ENCODE assay signal across 8 mouse cellular contexts in genomic region chr2:119757601-119758100, GRCm38 (mm10). TPM values are rescaled to one million over a fixed set of nuclear protein-coding genes. Genes with fewer than 3 reads are reported as not detected.
DNase-seq lines count a peak whose midpoint lies in the region; ATAC-seq and TF ChIP-seq lines count a peak whose summit lies in the region.

No protein-coding gene starts in this region.

- intact Hi-C loops in heart, postnatal 25 days (cut with DNase I) = no loop called here

- TF ChIP-seq POLR2A in olfactory bulb, adult 2 months (IDR thresholded peaks at IDR 0.05; ENCODE audit: insufficient read depth, low read depth, low read length) = no peak

- no peak overlapping the region for H3K27ac ChIP-seq in heart, embryonic 14.5 days (replicated peaks in 1 of 2; ENCODE audit: control insufficient read depth in 1 of 2, insufficient read depth in 1 of 2, low read depth in 2 of 2, low read length in 2 of 2)
- H3K27ac ChIP-seq in embryonic facial prominence, embryonic 14.5 days (replicated peaks; ENCODE audit: low read depth, low read length) = no peak overlapping the region
- peak overlapping the region; percentile 56; the same call in 1 of the 2 replicates for H3K27ac ChIP-seq in limb, embryonic 10.5 days
- H3K27ac ChIP-seq in olfactory bulb, adult 2 months (ENCODE audit: insufficient read depth, low read depth, low read length) = no peak overlapping the region

- peak overlapping the region; percentile 60 to 66 for H3K4me3 ChIP-seq in heart, embryonic 14.5 days (ENCODE audit: control insufficient read depth in 1 of 2, insufficient read depth in 1 of 2, low read depth in 1 of 2, low read length in 2 of 2)
- H3K4me3 ChIP-seq in embryonic facial prominence, embryonic 14.5 days (ENCODE audit: low read depth, low read length) = peak overlapping the region; percentile 60
- H3K4me3 ChIP-seq in limb, embryonic 10.5 days = peak overlapping the region; percentile 68
- peak overlapping the region; percentile 67 for H3K4me3 ChIP-seq in olfactory bulb, adult 2 months (ENCODE audit: insufficient read depth, low read depth, low read length)

- 5% methylated on average over 16 of the region's 31 CpGs for whole genome bisulfite sequencing in heart, embryonic 14.5 days
- 7% methylated on average over 11 of the region's 31 CpGs for WGBS in embryonic facial prominence, embryonic 14.5 days
- 2% methylated on average over 31 of the region's 31 CpGs for WGBS in limb, embryonic 10.5 days
- WGBS in olfactory bulb, adult 2 months = 6% methylated on average over 31 of the region's 31 CpGs

- no peak for DNase-seq in heart, postnatal 25 days (ENCODE audit: low spot score)
- DNase-seq in MN1 (ENCODE audit: low spot score) = peak; percentile 24
- no peak for DNase-seq in embryonic facial prominence, embryonic 14.5 days (ENCODE audit: low spot score)
- no peak for DNase-seq in limb, embryonic 10.5 days (ENCODE audit: low spot score)
- DNase-seq in thymus, postnatal 14 days = no peak
- DNase-seq in right cerebral cortex, postnatal 14 days = no peak

- no peak for TF ChIP-seq CTCF in olfactory bulb, adult 2 months (IDR thresholded peaks at IDR 0.05; ENCODE audit: insufficient read depth, low read depth, low read length)

- no peak for ATAC-seq in heart, embryonic 14.5 days (ENCODE audit: insufficient number of reproducible peaks, insufficient read depth, low FRiP score, low read depth)
- ATAC-seq in embryonic facial prominence, embryonic 14.5 days (ENCODE audit: low read depth) = peak; percentile 21; the same call in 1 of the 2 replicates

- H3K4me2 ChIP-seq in heart, embryonic 14.5 days (ENCODE audit: low read length) = peak overlapping the region; percentile 98
- H3K4me2 ChIP-seq in embryonic facial prominence, embryonic 14.5 days (ENCODE audit: low read depth, low read length) = peak overlapping the region; percentile 100

- peak overlapping the region; percentile 68 for H3K9ac ChIP-seq in heart, embryonic 14.5 days (ENCODE audit: low read length)
- H3K9ac ChIP-seq in embryonic facial prominence, embryonic 14.5 days (ENCODE audit: low read depth, low read length) = peak overlapping the region; percentile 61

- peaks cover 71% of the 10 kb centered on the region for H3K27me3 ChIP-seq in heart, embryonic 14.5 days (ENCODE audit: control insufficient read depth, insufficient read depth, low read length)
- peaks cover 74% of the 10 kb centered on the region for H3K27me3 ChIP-seq in embryonic facial prominence, embryonic 14.5 days (replicated peaks; ENCODE audit: control insufficient read depth, insufficient read depth, low read length)
- peaks cover 100% of the 10 kb centered on the region for H3K27me3 ChIP-seq in limb, embryonic 10.5 days (ENCODE audit: low read depth, poor library complexity, severe bottlenecking)

- H3K9me3 ChIP-seq in heart, embryonic 14.5 days (ENCODE audit: control insufficient read depth, low read length) = no peaks in the 10 kb centered on the region
- no peaks in the 10 kb centered on the region for H3K9me3 ChIP-seq in embryonic facial prominence, embryonic 14.5 days (ENCODE audit: control insufficient read depth, low read length)
- H3K9me3 ChIP-seq in limb, embryonic 10.5 days (replicated peaks) = no peaks in the 10 kb centered on the region

- H3K4me1 ChIP-seq in heart, embryonic 14.5 days (ENCODE audit: control insufficient read depth in 2 of 2, insufficient read depth in 2 of 2, low read length in 2 of 2) = peaks cover 4 to 5% of the 10 kb centered on the region in 2 experiments; a peak in 2 of 4 replicates
- no peaks in the 10 kb centered on the region for H3K4me1 ChIP-seq in embryonic facial prominence, embryonic 14.5 days (ENCODE audit: control insufficient read depth, insufficient read depth, low read length)
- peaks cover 20% of the 10 kb centered on the region for H3K4me1 ChIP-seq in limb, embryonic 10.5 days
- peaks cover 10% of the 10 kb centered on the region for H3K4me1 ChIP-seq in olfactory bulb, adult 2 months (ENCODE audit: control insufficient read depth, insufficient read depth, low read length)

- H3K36me3 ChIP-seq in heart, embryonic 14.5 days (ENCODE audit: control insufficient read depth, insufficient read depth, low read length) = no peaks in the 10 kb centered on the region
- no peaks in the 10 kb centered on the region for H3K36me3 ChIP-seq in embryonic facial prominence, embryonic 14.5 days (ENCODE audit: control insufficient read depth, insufficient read depth, low read length)
- H3K36me3 ChIP-seq in limb, embryonic 10.5 days = no peaks in the 10 kb centered on the region

RNA-seq across cellular contexts. Expression of gene Ltk, which starts 2.6 kb away (rescaled TPM):
- polyA plus RNA-seq in heart, embryonic 14.5 days (2014; fragmentation: Nextera tagmentation; extraction: Ambion mirVana) = 0.23 and 0.32 TPM in 2 replicates
- not detected for total RNA-seq in heart, postnatal 25 days (2021)
- polyA plus RNA-seq in embryonic facial prominence, embryonic 14.5 days (2014; fragmentation: Nextera tagmentation; extraction: Ambion mirVana) = 0.14 and 0.29 TPM in 2 replicates
- not detected in 2 replicates for polyA plus RNA-seq in limb, embryonic 10.5 days (2016; fragmentation: Nextera tagmentation; extraction: Ambion mirVana)
- not detected in 2 replicates for polyA plus RNA-seq in olfactory bulb, adult 2 months (2012; ENCODE audit: insufficient read depth, insufficient read length, low replicate concordance, missing spikeins)

RNA-seq across cellular contexts. Expression of gene Itpka, which starts 15.5 kb away (rescaled TPM):
- polyA plus RNA-seq in heart, embryonic 14.5 days (2014; fragmentation: Nextera tagmentation; extraction: Ambion mirVana) = 2.1 and 2.4 TPM in 2 replicates
- under 1 TPM; 0.57 to 0.78 TPM for total RNA-seq in heart, postnatal 25 days (2021)
- 0.84 and 1.2 TPM in 2 replicates for polyA plus RNA-seq in embryonic facial prominence, embryonic 14.5 days (2014; fragmentation: Nextera tagmentation; extraction: Ambion mirVana)
- 0.55 and 0.65 TPM in 2 replicates for polyA plus RNA-seq in limb, embryonic 10.5 days (2016; fragmentation: Nextera tagmentation; extraction: Ambion mirVana)
- polyA plus RNA-seq in olfactory bulb, adult 2 months (2012; ENCODE audit: insufficient read depth, insufficient read length, low replicate concordance, missing spikeins) = not detected in 2 replicates

RNA-seq across cellular contexts. Expression of gene Rpap1, which starts 29.7 kb away (rescaled TPM):
- polyA plus RNA-seq in heart, embryonic 14.5 days (2014; fragmentation: Nextera tagmentation; extraction: Ambion mirVana) = 16.8 and 17.6 TPM in 2 replicates
- 10 to 100 TPM; 13.7 to 14.2 TPM for total RNA-seq in heart, postnatal 25 days (2021)
- 18.3 and 22.3 TPM in 2 replicates for polyA plus RNA-seq in embryonic facial prominence, embryonic 14.5 days (2014; fragmentation: Nextera tagmentation; extraction: Ambion mirVana)
- polyA plus RNA-seq in limb, embryonic 10.5 days (2016; fragmentation: Nextera tagmentation; extraction: Ambion mirVana) = 42.0 and 46.3 TPM in 2 replicates
- polyA plus RNA-seq in olfactory bulb, adult 2 months (2012; ENCODE audit: insufficient read depth, insufficient read length, low replicate concordance, missing spikeins) = not detected in 2 replicates

RNA-seq across cellular contexts. Expression of gene Tyro3, which starts 39.9 kb away (rescaled TPM):
- 6.4 and 6.6 TPM in 2 replicates for polyA plus RNA-seq in heart, embryonic 14.5 days (2014; fragmentation: Nextera tagmentation; extraction: Ambion mirVana)
- 1 to 10 TPM; 1.2 to 1.3 TPM for total RNA-seq in heart, postnatal 25 days (2021)
- 20.2 and 23.6 TPM in 2 replicates for polyA plus RNA-seq in embryonic facial prominence, embryonic 14.5 days (2014; fragmentation: Nextera tagmentation; extraction: Ambion mirVana)
- 22.7 and 30.0 TPM in 2 replicates for polyA plus RNA-seq in limb, embryonic 10.5 days (2016; fragmentation: Nextera tagmentation; extraction: Ambion mirVana)
- polyA plus RNA-seq in olfactory bulb, adult 2 months (2012; ENCODE audit: insufficient read depth, insufficient read length, low replicate concordance, missing spikeins) = not detected in 2 replicates

Comparison
In these comparisons a context has a peak if more than half of its experiments do, and no peak if none do; other contexts are left out.
1. RNA of gene Rpap1, which starts 29.7 kb away (polyA plus RNA-seq): 42.0 to 46.3 TPM in limb, embryonic 10.5 days, 18.3 to 22.3 TPM in embryonic facial prominence, embryonic 14.5 days and 16.8 to 17.6 TPM in heart, embryonic 14.5 days; not detected in olfactory bulb, adult 2 months; every median in the first group is over 10 times any median in the second.
2. Peak in every context shown above with its lines, with median percentiles within 50 percentile points of each other: H3K4me3 ChIP-seq.